Mouse (Mus musculus): Measurements from ENCODE around the gene Zmym2.

The Zmym2 gene

GRCm38 (mm10) chr14:56905696-56906095 lies 19.2 kb downstream of the Zmym2 start:
- DNase-seq (ENCODE audit: low read depth in 2 of 2, low spot score in 2 of 2) = no peak

DNA sequence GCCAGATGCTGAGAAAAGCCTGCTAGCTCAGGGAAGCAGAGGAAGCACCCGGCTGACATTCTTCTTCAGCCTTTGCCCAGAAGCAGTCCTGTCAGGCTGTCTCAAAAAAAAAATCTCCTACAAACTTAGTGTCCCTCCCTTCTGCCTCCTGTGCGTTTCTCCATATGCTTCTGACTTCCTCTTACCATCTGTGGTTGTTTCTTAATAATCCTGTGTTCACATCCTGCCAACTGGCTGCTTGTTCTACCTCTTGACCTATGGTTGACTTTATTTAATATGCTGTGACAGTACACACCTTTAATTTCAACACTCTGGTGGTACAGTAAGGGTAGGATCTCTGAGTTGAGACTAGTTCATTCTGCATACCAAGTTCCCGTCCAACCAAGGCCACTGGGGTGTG lies 32.1 kb downstream of the Zmym2 start:
- no peak for DNase-seq (ENCODE audit: low read depth in 2 of 2, low spot score in 2 of 2)

- DNase-seq (ENCODE audit: low read depth in 2 of 2, low spot score in 2 of 2) = no peak
Observed at GRCm38 (mm10) chr14:56935481-56935880, 49.0 kb downstream of the Zmym2 start.

GRCm38 (mm10) chr14:56939903-56940302 lies 53.5 kb downstream of the Zmym2 start:
- DNase-seq (ENCODE audit: low read depth in 2 of 2, low spot score in 2 of 2) = no peak

GRCm38 (mm10) chr14:56952928-56953327 lies 66.5 kb downstream of the Zmym2 start:
- no peak for DNase-seq (ENCODE audit: low read depth in 2 of 2, low spot score in 2 of 2)

DNA sequence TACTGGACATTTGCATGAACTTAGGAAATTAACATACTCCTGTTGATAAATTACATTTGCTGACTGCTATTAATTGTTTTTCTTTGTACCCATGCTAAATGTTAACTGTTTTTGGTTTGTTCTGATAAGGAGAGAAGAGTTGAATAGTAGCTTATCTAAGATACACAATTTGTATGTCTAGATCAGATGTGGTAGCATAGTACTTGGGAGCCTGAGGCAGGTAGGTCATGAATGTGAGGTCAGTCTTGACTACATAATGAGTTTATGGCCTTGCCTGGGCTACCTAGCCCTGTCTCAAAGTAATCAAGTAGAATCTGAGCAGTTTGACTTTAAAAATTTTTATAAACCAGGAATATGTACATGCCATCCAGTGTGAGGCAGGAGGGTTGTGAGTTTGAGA lies 67.9 kb downstream of the Zmym2 start:
- no peak for DNase-seq (ENCODE audit: low read depth in 2 of 2, low spot score in 2 of 2)

GRCm38 (mm10) chr14:56963969-56964734 lies 77.7 kb downstream of the Zmym2 start:
- peak in 1 of 2 experiments; percentile 26 for DNase-seq (ENCODE audit: low read depth in 2 of 2, low spot score in 2 of 2)

DNA sequence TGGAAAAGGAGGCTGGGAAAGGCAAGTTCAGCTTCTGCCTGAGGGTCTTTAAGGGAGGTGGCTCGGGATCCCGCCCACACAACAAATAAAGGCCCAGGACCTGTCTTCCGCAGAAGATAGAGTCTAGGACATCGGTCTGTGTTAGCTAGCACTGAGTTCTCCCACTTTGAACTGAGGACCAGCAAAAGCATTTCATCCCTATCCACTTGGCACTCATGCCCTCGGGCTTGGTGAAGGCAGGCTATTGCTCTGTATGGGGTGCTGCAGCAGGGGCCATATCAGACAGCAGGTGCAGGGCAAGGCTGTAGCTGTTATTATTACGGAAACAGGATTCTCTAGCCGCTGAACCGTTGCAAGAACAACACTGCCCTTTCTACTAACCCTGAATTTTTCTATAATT lies 83.2 kb downstream of the Zmym2 start:
- DNase-seq (ENCODE audit: low read depth in 2 of 2, low spot score in 2 of 2) = no peak

GRCm38 (mm10) chr14:56970160-56970559 lies 83.7 kb downstream of the Zmym2 start:
- no peak for DNase-seq (ENCODE audit: low read depth in 2 of 2, low spot score in 2 of 2)

- no peak for DNase-seq (ENCODE audit: low read depth in 2 of 2, low spot score in 2 of 2)
Observed at GRCm38 (mm10) chr14:56978045-56978655, 91.7 kb downstream of the Zmym2 start.

- no peak for DNase-seq (ENCODE audit: low read depth in 2 of 2, low spot score in 2 of 2)
Observed at GRCm38 (mm10) chr14:56988621-56989020, 102.2 kb downstream of the Zmym2 start.

Measured in CD8-positive naive resting alpha-beta T cell, adult 2 months (primary cell).